Mouse (Mus musculus) MEL (cell line): Measurements from ENCODE around the gene Jup.

ENCODE experiments used
- CHD1 ChIP-seq: IDR thresholded peaks from 2 replicates; pipeline ENCODE4 v1.6.1; 2012; ENCODE audit warnings: low read depth, mild to moderate bottlenecking, inconsistent platforms, low read length, improper control_type of control experiment
- CTCF ChIP-seq, 3 experiments: IDR thresholded peaks in 2 of 3; conservative IDR thresholded peaks in 1 of 3; 2 replicates each; pipeline ENCODE4 v1.5.1; 2011 to 2012; ENCODE audit warnings: low read length in 3 of 3, low read depth in 2 of 3, mild to moderate bottlenecking in 2 of 3, improper control_type of control experiment in 1 of 3, inconsistent platforms in 1 of 3, mixed read lengths in 1 of 3, moderate library complexity in 1 of 3; ENCODE audit not compliant: control insufficient read depth in 1 of 3, insufficient read depth in 1 of 3, poor library complexity in 1 of 3, severe bottlenecking in 1 of 3
- ELF1 ChIP-seq: IDR thresholded peaks from 2 replicates; pipeline ENCODE4 v1.6.1; 2014; ENCODE audit warnings: low read depth, mild to moderate bottlenecking, inconsistent platforms, low read length, improper control_type of control experiment, moderate library complexity
- MAFK ChIP-seq: IDR thresholded peaks from 2 replicates; pipeline ENCODE4 v1.6.1; 2011; ENCODE audit warnings: low read depth, mild to moderate bottlenecking, low read length, improper control_type of control experiment, borderline replicate concordance

GRCm38 (mm10) chr11:100404456-100405074 lies 7.0 kb upstream of the Jup start:
- TF ChIP-seq MAFK, result no peak
- no peak for TF ChIP-seq CTCF (IDR thresholded peaks at IDR 0.05 in 2 of 3, conservative IDR thresholded peaks at IDR 0.05 in 1 of 3; ENCODE audit: control insufficient read depth in 1 of 3, insufficient read depth in 1 of 3, low read depth in 2 of 3, low read length in 3 of 3, poor library complexity in 1 of 3, severe bottlenecking in 1 of 3)
- TF ChIP-seq ELF1, result no peak
- no peak for TF ChIP-seq CHD1
